Mouse (Mus musculus): ENCODE results near the gene Ddx17.

DNA sequence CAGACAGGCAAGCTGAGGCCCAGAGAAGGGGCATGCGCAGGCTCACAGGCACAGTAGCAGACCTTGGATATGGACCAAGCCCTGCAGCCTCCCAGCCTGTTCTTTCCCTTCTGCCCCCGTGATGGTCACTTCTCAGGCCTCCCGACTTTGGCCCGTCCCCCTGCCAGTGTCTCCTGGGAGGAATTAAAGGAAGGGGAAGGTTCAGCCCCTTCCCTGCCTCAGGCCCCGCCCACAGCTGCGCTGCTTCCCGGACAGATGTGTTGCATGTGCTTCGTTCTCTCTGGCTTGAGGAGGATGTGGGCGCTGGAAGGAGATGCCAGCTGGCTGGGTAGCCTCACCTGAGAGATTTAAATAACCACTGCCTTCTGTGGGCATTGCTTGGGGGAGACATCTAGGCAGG lies 32.6 kb downstream of the Ddx17 start:
- no peak for TF ChIP-seq CTCF (IDR thresholded peaks at IDR 0.05; ENCODE audit: low read depth, low read length)
- TF ChIP-seq POLR2A (IDR thresholded peaks at IDR 0.05; ENCODE audit: extremely low read depth, insufficient read depth, low read length): no peak

All from liver, adult 2 months (tissue).